Mouse (Mus musculus) midbrain, embryonic 11.5 days (tissue): ENCODE data around the gene Crmp1. TPM values are rescaled to one million over a fixed set of nuclear protein-coding genes. Genes with fewer than 3 reads are reported as not detected.

ENCODE experiments used
- ATAC-seq: fragments of 200-750 bp; cut with Nextera tagmentation; 2 replicates; pipeline ENCODE4 v1.8.0; 2017; ENCODE audit warnings: moderate TSS enrichment, moderate library complexity; ENCODE audit not compliant: low FRiP score
- DNase-seq: peaks from one replicate; pipeline ENCODE4 v3.0.0; 2015; ENCODE audit warnings: low spot score; ENCODE audit errors: missing footprints
- H3K27ac ChIP-seq: fragments of 300-500 bp; sonication (generic); 2 replicates; pipeline ENCODE4 v1.5.1; 2014; ENCODE audit warnings: low read depth, low read length
- H3K27me3 ChIP-seq: fragments of 300-500 bp; sonication (generic); 2 replicates; pipeline ENCODE4 v1.6.1; 2014; ENCODE audit warnings: mild to moderate bottlenecking, low read length, moderate library complexity, mixed read lengths; ENCODE audit not compliant: control insufficient read depth, insufficient read depth
- H3K36me3 ChIP-seq: fragments of 300-500 bp; sonication (generic); 2 replicates; pipeline ENCODE4 v1.6.1; 2014; ENCODE audit warnings: mild to moderate bottlenecking, low read length, moderate library complexity, mixed read lengths; ENCODE audit not compliant: control insufficient read depth, insufficient read depth
- H3K4me1 ChIP-seq: fragments of 300-500 bp; sonication (generic); 2 replicates; pipeline ENCODE4 v1.6.1; 2014; ENCODE audit warnings: low read length; ENCODE audit not compliant: control insufficient read depth, insufficient read depth
- H3K4me2 ChIP-seq: fragments of 300-500 bp; sonication (generic); 2 replicates; pipeline ENCODE4 v1.6.1; 2014; ENCODE audit warnings: mild to moderate bottlenecking, moderate library complexity
- H3K4me3 ChIP-seq: fragments of 300-500 bp; sonication (generic); 2 replicates; pipeline ENCODE4 v1.5.1; 2014; ENCODE audit warnings: low read depth, low read length
- H3K9ac ChIP-seq: fragments of 300-500 bp; sonication (generic); 2 replicates; pipeline ENCODE4 v1.6.1; 2014; ENCODE audit warnings: low read length
- H3K9me3 ChIP-seq: fragments of 300-500 bp; sonication (generic); 2 replicates; pipeline ENCODE4 v1.6.1; 2016; ENCODE audit warnings: low read length; ENCODE audit not compliant: control insufficient read depth
- WGBS: fragments of 180-500 bp; shearing (Covaris S2); extraction: QIAGEN DNeasy Blood & Tissue Kit; methylation state at CpG from one replicate; pipeline ENCODE4 v1.1.7; 2014; 5-methylcytosine and 5-hydroxymethylcytosine counted together
- polyA plus RNA-seq: library from polyadenylated mRNA; unstranded; fragments of >200 nt; fragmentation: Nextera tagmentation; extraction: Ambion mirVana; gene quantifications from 2 replicates; pipeline ENCODE4 v1.2.1, GENCODE M21; 2014

The Crmp1 gene
- polyA plus RNA-seq, 1 experiment from 2014 or later = 295 TPM

- Histone ChIP-seq H3K4me2 (no peak overlapping the region), H3K36me3 (peaks cover 3% of the 10 kb centered on the region; the same call in 1 of the 2 replicates), H3K27ac (no peak overlapping the region), H3K9me3 (no peaks in the 10 kb centered on the region), H3K4me1 (no peaks in the 10 kb centered on the region), H3K27me3 (no peaks in the 10 kb centered on the region), H3K4me3 (no peak overlapping the region), H3K9ac (no peak overlapping the region)
- DNase-seq (peak; percentile 88), ATAC-seq (no peak)
- 34% methylated on average over 7 of the region's 7 CpGs for WGBS
Observed at GRCm38 (mm10) chr5:37298370-37298769, 56.6 kb downstream of the Crmp1 start.

DNA sequence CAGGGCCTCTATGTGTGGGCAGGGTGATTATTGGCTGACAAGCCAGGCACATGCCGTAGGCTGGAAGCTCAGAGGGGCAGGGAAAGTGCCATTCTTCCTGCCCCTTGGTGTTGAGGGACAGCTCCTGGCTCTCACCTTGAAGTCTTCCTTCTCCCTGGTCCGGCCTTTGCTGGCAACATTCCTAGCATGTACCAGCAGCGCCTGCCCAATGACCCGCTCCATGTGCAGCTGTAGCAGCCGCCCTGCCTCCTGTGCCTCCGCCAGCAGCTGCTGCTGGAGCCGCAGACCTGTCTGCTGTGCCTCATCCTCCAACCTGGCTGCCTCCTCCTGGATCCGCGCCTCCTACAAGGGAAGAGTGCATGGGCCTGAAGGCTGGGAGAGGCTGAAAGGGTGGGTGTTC lies 68.3 kb downstream of the Crmp1 start:
- H3K27ac ChIP-seq = no peak overlapping the region
- no peaks in the 10 kb centered on the region for H3K4me1 ChIP-seq
- whole genome bisulfite sequencing = 95% methylated on average over 9 of the region's 9 CpGs
- no peak overlapping the region for H3K9ac ChIP-seq
- DNase-seq (no peak), ATAC-seq (no peak)
- H3K36me3 ChIP-seq = peaks cover 6% of the 10 kb centered on the region; the same call in 1 of the 2 replicates
- H3K9me3 ChIP-seq = no peaks in the 10 kb centered on the region; the same call in 1 of the 2 replicates
- no peak overlapping the region for H3K4me2 ChIP-seq
- H3K27me3 ChIP-seq = no peaks in the 10 kb centered on the region
- no peak overlapping the region for H3K4me3 ChIP-seq

GRCm38 (mm10) chr5:37312980-37313722 lies 71.4 kb downstream of the Crmp1 start:
- peaks cover 25% of the 10 kb centered on the region for H3K36me3 ChIP-seq

DNA sequence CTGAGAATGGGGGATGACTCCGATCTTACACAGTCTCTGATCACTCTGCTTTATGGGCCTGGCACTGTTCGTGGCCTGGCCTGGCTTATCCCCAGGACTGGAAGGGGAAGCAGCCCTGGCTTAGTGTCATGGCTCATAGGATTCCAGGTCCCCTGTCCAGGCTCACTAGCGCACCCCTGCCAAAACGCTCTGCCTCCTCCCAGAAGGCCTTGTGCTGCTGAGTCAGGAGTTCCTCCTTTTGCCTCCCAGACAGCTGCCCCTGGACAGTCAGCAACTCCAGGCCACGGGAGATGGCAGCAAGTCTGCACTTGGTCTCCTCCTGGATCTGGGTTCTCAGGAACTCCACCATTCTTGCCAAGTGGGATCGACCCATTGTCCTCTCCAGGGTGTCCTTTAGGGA lies 77.0 kb downstream of the Crmp1 start:
- Histone ChIP-seq H3K9me3 (peaks cover 3% of the 10 kb centered on the region; the same call in 1 of the 2 replicates), H3K9ac (no peak overlapping the region), H3K27me3 (no peaks in the 10 kb centered on the region), H3K4me2 (no peak overlapping the region), H3K27ac (no peak overlapping the region), H3K4me1 (no peaks in the 10 kb centered on the region), H3K36me3 (peaks cover 23% of the 10 kb centered on the region), H3K4me3 (no peak overlapping the region)
- no peak for ATAC-seq
- no peak for DNase-seq
- WGBS = 93% methylated on average over 6 of the region's 6 CpGs

More at GRCm38 (mm10) chr5:37312980-37313722, 71.4 kb downstream of the Crmp1 start:
- no peak overlapping the region for H3K4me2 ChIP-seq
- peaks cover 3% of the 10 kb centered on the region; the same call in 1 of the 2 replicates for H3K9me3 ChIP-seq
- WGBS = 93% methylated on average over 12 of the region's 12 CpGs
- H3K27me3 ChIP-seq = no peaks in the 10 kb centered on the region
- no peak for DNase-seq
- no peak for ATAC-seq
- H3K4me3 ChIP-seq = no peak overlapping the region
- H3K9ac ChIP-seq = no peak overlapping the region
- no peaks in the 10 kb centered on the region for H3K4me1 ChIP-seq
- no peak overlapping the region for H3K27ac ChIP-seq

DNA sequence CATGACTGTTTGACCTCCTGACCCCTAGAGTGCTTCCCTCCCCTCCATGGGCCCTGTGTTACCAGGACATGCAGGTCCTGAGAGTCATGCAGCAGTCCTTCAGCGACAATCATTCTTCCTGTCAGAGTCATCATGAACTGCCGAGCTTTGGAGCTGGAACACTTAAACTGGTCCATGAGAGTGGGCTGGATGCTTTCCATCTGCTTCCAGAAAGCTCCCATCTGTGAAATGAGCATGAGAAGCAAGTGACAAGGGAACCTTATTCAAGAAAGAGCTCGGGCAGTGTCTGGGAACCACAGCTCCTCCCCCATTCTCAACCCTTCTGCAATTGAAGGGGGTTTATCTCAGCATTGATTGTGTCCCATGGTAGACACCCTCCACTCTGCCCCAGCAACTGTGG lies 78.4 kb downstream of the Crmp1 start:
- DNase-seq (no peak), ATAC-seq (no peak)
- H3K36me3 ChIP-seq = peaks cover 23% of the 10 kb centered on the region
- no peak overlapping the region for H3K9ac ChIP-seq
- H3K27me3 ChIP-seq = no peaks in the 10 kb centered on the region
- no peak overlapping the region for H3K4me3 ChIP-seq
- 85% methylated on average over 3 of the region's 3 CpGs for WGBS
- no peak overlapping the region for H3K4me2 ChIP-seq
- no peaks in the 10 kb centered on the region for H3K4me1 ChIP-seq
- H3K27ac ChIP-seq = no peak overlapping the region
- peaks cover 3% of the 10 kb centered on the region; the same call in 1 of the 2 replicates for H3K9me3 ChIP-seq

- no peak overlapping the region for H3K4me2 ChIP-seq
- WGBS = 86% methylated on average over 4 of the region's 4 CpGs
- no peaks in the 10 kb centered on the region for H3K4me1 ChIP-seq
- H3K36me3 ChIP-seq = peaks cover 17% of the 10 kb centered on the region
- no peak overlapping the region for H3K4me3 ChIP-seq
- DNase-seq (no peak), ATAC-seq (no peak)
- H3K27me3 ChIP-seq = no peaks in the 10 kb centered on the region
- no peak overlapping the region for H3K9ac ChIP-seq
- no peak overlapping the region for H3K27ac ChIP-seq
- no peaks in the 10 kb centered on the region for H3K9me3 ChIP-seq
Observed at GRCm38 (mm10) chr5:37320761-37321160, 79.0 kb downstream of the Crmp1 start.

GRCm38 (mm10) chr5:37326675-37327074 lies 84.9 kb downstream of the Crmp1 start:
- no peak for ATAC-seq
- H3K27ac ChIP-seq = no peak overlapping the region
- peaks cover 8% of the 10 kb centered on the region; the same call in 1 of the 2 replicates for H3K36me3 ChIP-seq
- H3K4me2 ChIP-seq = no peak overlapping the region
- DNase-seq = no peak
- no peak overlapping the region for H3K9ac ChIP-seq
- H3K9me3 ChIP-seq = no peaks in the 10 kb centered on the region
- H3K4me3 ChIP-seq = no peak overlapping the region
- 88% methylated on average over 6 of the region's 6 CpGs for WGBS
- H3K4me1 ChIP-seq = no peaks in the 10 kb centered on the region
- no peaks in the 10 kb centered on the region for H3K27me3 ChIP-seq

DNA sequence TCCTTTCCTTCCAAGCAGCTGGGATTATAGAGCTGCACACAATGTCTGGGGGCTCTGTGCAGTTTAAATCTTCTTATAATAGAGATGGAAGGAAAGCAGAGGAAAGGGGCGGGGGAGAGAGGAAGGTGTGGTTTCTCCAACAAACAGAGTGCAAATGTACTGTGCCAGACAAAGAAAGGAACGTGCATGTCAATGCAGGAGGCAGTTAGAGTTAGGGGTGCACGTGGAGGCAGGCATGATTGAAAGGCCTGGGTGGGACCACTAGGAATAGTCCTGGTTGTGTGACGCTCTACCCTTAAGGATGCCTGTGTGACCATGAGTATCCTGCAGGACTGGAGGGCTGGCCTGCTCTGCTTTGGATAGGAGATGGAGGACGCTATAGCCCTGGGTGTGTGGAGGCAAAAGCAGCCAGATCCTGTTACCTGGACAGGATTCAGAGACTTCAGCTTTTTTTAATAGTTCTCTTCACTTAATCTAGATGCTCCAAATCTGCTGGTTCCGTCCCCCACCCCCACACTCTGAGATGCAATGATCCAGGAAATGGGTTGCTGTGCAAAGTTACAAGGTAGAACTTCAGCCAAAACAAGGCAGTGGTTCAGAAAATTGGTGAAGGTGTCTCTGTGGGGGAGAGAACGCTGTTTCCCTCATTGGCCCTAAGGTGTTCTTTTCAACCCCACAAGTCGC lies 88.9 kb downstream of the Crmp1 start:
- no peaks in the 10 kb centered on the region for H3K4me1 ChIP-seq
- H3K4me2 ChIP-seq = no peak overlapping the region
- H3K9me3 ChIP-seq = no peaks in the 10 kb centered on the region
- ATAC-seq (no peak), DNase-seq (no peak)
- peaks cover 5% of the 10 kb centered on the region; the same call in 1 of the 2 replicates for H3K36me3 ChIP-seq
- WGBS = 89% methylated on average over 8 of the region's 8 CpGs
- no peak overlapping the region for H3K4me3 ChIP-seq
- H3K9ac ChIP-seq = no peak overlapping the region
- H3K27me3 ChIP-seq = no peaks in the 10 kb centered on the region
- H3K27ac ChIP-seq = no peak overlapping the region

GRCm38 (mm10) chr5:37331133-37331505 lies 89.4 kb downstream of the Crmp1 start:
- no peak overlapping the region for H3K4me2 ChIP-seq
- H3K4me3 ChIP-seq = no peak overlapping the region
- peaks cover 5% of the 10 kb centered on the region; the same call in 1 of the 2 replicates for H3K36me3 ChIP-seq
- WGBS = 93% methylated on average over 2 of the region's 2 CpGs
- no peaks in the 10 kb centered on the region for H3K27me3 ChIP-seq
- H3K9ac ChIP-seq = no peak overlapping the region
- no peak overlapping the region for H3K27ac ChIP-seq
- DNase-seq (no peak), ATAC-seq (no peak)
- peaks cover 4% of the 10 kb centered on the region for H3K4me1 ChIP-seq
- H3K9me3 ChIP-seq = no peaks in the 10 kb centered on the region
